Mouse (Mus musculus) mouse trophoblast stem cell (cell line): ENCODE measurements around the gene Vmn1r176.
"Not testable (repeated sequence)": the region's sequence is repeated elsewhere in the genome, so short reads cannot be mapped to it uniquely, and the experiment has no call there.

Experiments
- in situ Hi-C, 2 experiments: fragments of 300-500 bp; cut with MseI, MboI; formaldehyde crosslinking; loops; 2 replicates in 1 of 2; 3 replicates in 1 of 2; pipeline ENCODE4 v1.15.1; 2025

Vmn1r176 gene

GRCm38 (mm10) chr7:23837272-23837671 is at the start of gene Vmn1r176:
Gene Vmn1r176 (minus strand): TSS chr7:23837372.
- in situ Hi-C loops = not testable (repeated sequence)

- in situ Hi-C loops = not testable (repeated sequence)
Measured at GRCm38 (mm10) chr7:23876918-23877317, 39.7 kb upstream of the Vmn1r176 start.

- in situ Hi-C loops = not testable (repeated sequence)
Measured at GRCm38 (mm10) chr7:23866349-23866748, 29.2 kb upstream of the Vmn1r176 start, which contains the start of gene Vmn1r177. Gene Vmn1r177 (minus strand): TSS chr7:23866449.

GRCm38 (mm10) chr7:23810543-23810942 is 26.6 kb downstream of the Vmn1r176 start, which contains the start of gene Vmn1r175:
Gene Vmn1r175 (minus strand): TSS chr7:23810643.
- in situ Hi-C loops = not testable (repeated sequence)

GRCm38 (mm10) chr7:23784526-23784925 is 52.6 kb downstream of the Vmn1r176 start:
- in situ Hi-C loops = no loop called here
